Mouse (Mus musculus) ES-E14 (cell line): ENCODE data around the gene Ofcc1.

Source experiments
- CHD2 ChIP-seq: IDR thresholded peaks from 2 replicates; pipeline ENCODE4 v1.6.1; 2014; ENCODE audit warnings: mild to moderate bottlenecking, low read depth, low read length, inconsistent platforms
- HCFC1 ChIP-seq: IDR thresholded peaks from 2 replicates; pipeline ENCODE4 v1.6.1; 2012; ENCODE audit warnings: low read length, inconsistent platforms, borderline replicate concordance; ENCODE audit not compliant: insufficient read depth
- MAFK ChIP-seq: IDR thresholded peaks from 2 replicates; pipeline ENCODE4 v1.6.1; 2014; ENCODE audit warnings: mild to moderate bottlenecking, low read depth, low read length, inconsistent platforms; ENCODE audit not compliant: insufficient read depth
- ZC3H11A ChIP-seq: IDR thresholded peaks from 2 replicates; pipeline ENCODE4 v1.6.1; 2012; ENCODE audit warnings: low read depth, mild to moderate bottlenecking, inconsistent platforms, low read length, borderline replicate concordance
- ZNF384 ChIP-seq: IDR thresholded peaks from 2 replicates; pipeline ENCODE4 v1.6.1; 2012; ENCODE audit warnings: low read depth, low read length, inconsistent platforms

- no peak for TF ChIP-seq ZC3H11A
- TF ChIP-seq MAFK = no peak
- TF ChIP-seq HCFC1 = no peak
- TF ChIP-seq ZNF384 = no peak
- no peak for TF ChIP-seq CHD2
Measured at GRCm38 (mm10) chr13:40243821-40244220, 117.4 kb downstream of the Ofcc1 start.
